Comparison of ENCODE assay signal across 27 mouse cellular contexts in genomic region chr8:125957994-125958368, GRCm38 (mm10). TPM values are rescaled to one million over a fixed set of nuclear protein-coding genes. Genes with fewer than 3 reads are reported as not detected.
"Had no signal": no experiment of that assay in that cellular context is flagged by ENCODE, and none has a peak within 500 bp of the region (broad histone marks: within the 10 kb centered on the region; RNA-seq: fewer than 3 reads in every experiment).

No protein-coding gene starts in this region.

- H3K4me1 ChIP-seq: heart, embryonic 13.5 days; kidney, embryonic 15.5 days; limb, embryonic 15.5 days had no signal

- ATAC-seq: forebrain, postnatal 0 days; hindbrain, postnatal 0 days; intestine, embryonic 16.5 days had no signal

- H3K4me3 ChIP-seq: heart, adult 2 months; heart, embryonic 13.5 days; heart, embryonic 15.5 days; hindbrain, embryonic 13.5 days; hindbrain, embryonic 15.5 days; kidney, embryonic 15.5 days; limb, embryonic 13.5 days; limb, embryonic 15.5 days had no signal

- H3K27me3 ChIP-seq: limb, embryonic 15.5 days had no signal

- H3K9ac ChIP-seq: forebrain, postnatal 0 days; heart, embryonic 13.5 days; heart, embryonic 15.5 days; hindbrain, embryonic 13.5 days; hindbrain, embryonic 15.5 days; kidney, embryonic 15.5 days; limb, embryonic 13.5 days; limb, embryonic 15.5 days had no signal

- H3K27ac ChIP-seq: heart, adult 2 months; heart, embryonic 13.5 days; heart, embryonic 15.5 days; hindbrain, embryonic 13.5 days; hindbrain, embryonic 15.5 days; hindbrain, postnatal 0 days; kidney, embryonic 15.5 days; kidney, postnatal 0 days; limb, embryonic 13.5 days; limb, embryonic 15.5 days had no signal

- H3K4me2 ChIP-seq: heart, embryonic 11.5 days; heart, embryonic 13.5 days; heart, embryonic 15.5 days; hindbrain, embryonic 13.5 days; hindbrain, embryonic 15.5 days; kidney, embryonic 15.5 days; limb, embryonic 15.5 days had no signal

- H3K36me3 ChIP-seq: heart, embryonic 13.5 days; heart, embryonic 15.5 days; hindbrain, embryonic 13.5 days; hindbrain, embryonic 15.5 days; kidney, embryonic 15.5 days; limb, embryonic 13.5 days; limb, embryonic 15.5 days had no signal

- H3K9me3 ChIP-seq: hindbrain, embryonic 15.5 days; kidney, embryonic 15.5 days; limb, embryonic 15.5 days had no signal

- DNase-seq: forebrain, postnatal 0 days; gastrocnemius, postnatal 14 days; gastrocnemius, postnatal 36 days; heart, adult 11 months; heart, adult 2 months; heart, postnatal 14 days; heart, postnatal 36 days; kidney, adult 11 months; kidney, adult 2 months; kidney, adult 9 months; kidney, postnatal 14 days; kidney, postnatal 36 days; layer of hippocampus, adult 9-11 months; layer of hippocampus, postnatal 36 days; left cerebral cortex, postnatal 4 days had no signal

RNA-seq across cellular contexts. Expression of gene Map3k21, which starts 47.7 kb away (rescaled TPM):
- polyA plus RNA-seq: limb, embryonic 11.5 days had no signal

RNA-seq across cellular contexts. Expression of gene Pcnx2, which starts 59.9 kb away (rescaled TPM):
- polyA plus RNA-seq: limb, embryonic 11.5 days had no signal
